Mouse (Mus musculus): ENCODE results near the gene Vmn1r236.

DNA sequence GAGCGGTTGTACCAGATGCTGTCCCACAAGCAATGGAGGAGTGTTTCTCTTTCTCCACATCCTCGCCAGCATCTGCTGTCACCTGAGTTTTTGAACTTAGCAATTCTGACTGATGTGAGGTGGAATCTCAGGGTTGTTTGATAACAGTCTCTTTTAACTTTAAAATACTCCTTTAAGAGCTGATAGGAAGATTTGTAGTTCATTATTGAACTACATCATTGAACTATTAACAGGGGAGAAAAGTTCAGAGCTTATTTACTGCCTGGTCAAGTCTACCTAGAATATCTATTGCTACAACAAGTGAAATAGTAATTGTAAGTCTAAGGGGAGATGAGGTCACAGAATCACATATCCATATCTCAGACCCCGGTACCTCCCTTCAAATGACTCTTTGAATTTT, at the start of gene Vmn1r236:
- TF ChIP-seq EP300 (IDR thresholded peaks at IDR 0.05; ENCODE audit: low read depth) (no peak), CTCF (IDR thresholded peaks at IDR 0.05; ENCODE audit: low read depth) (no peak)
